Mouse (Mus musculus): Measurements from ENCODE around the gene Vps45. TPM values are rescaled to one million over a fixed set of nuclear protein-coding genes. Genes with fewer than 3 reads are reported as not detected.

The Vps45 gene
- polyA plus RNA-seq, 1 experiment: not detected

GRCm38 (mm10) chr3:96036796-96037195, 21.5 kb downstream of the Vps45 start:
- peaks cover 2% of the 10 kb centered on the region for H3K4me1 ChIP-seq (ENCODE audit: control insufficient read depth, insufficient read depth, low read length)
- no peak overlapping the region for H3K4me3 ChIP-seq (ENCODE audit: insufficient read depth, low read depth, low read length)
- no peak overlapping the region for H3K27ac ChIP-seq (ENCODE audit: insufficient read depth, low read depth, low read length)
- TF ChIP-seq CTCF (IDR thresholded peaks at IDR 0.05; ENCODE audit: insufficient read depth, low read depth, low read length) (no peak), POLR2A (IDR thresholded peaks at IDR 0.05; ENCODE audit: insufficient read depth, low read depth, low read length) (no peak)
- 92% methylated on average over 6 of the region's 6 CpGs for WGBS

- TF ChIP-seq CTCF (IDR thresholded peaks at IDR 0.05; ENCODE audit: insufficient read depth, low read depth, low read length) (no peak), POLR2A (IDR thresholded peaks at IDR 0.05; ENCODE audit: insufficient read depth, low read depth, low read length) (no peak)
- 79% methylated on average over 4 of the region's 4 CpGs for WGBS
- Histone ChIP-seq H3K4me1 (ENCODE audit: control insufficient read depth, insufficient read depth, low read length) (peaks cover 2% of the 10 kb centered on the region; the same call in 1 of the 2 replicates), H3K27ac (ENCODE audit: insufficient read depth, low read depth, low read length) (no peak overlapping the region), H3K4me3 (ENCODE audit: insufficient read depth, low read depth, low read length) (no peak overlapping the region)
Measured at GRCm38 (mm10) chr3:96033046-96033445, 25.2 kb downstream of the Vps45 start.

- TF ChIP-seq CTCF (IDR thresholded peaks at IDR 0.05; ENCODE audit: insufficient read depth, low read depth, low read length) (no peak), POLR2A (IDR thresholded peaks at IDR 0.05; ENCODE audit: insufficient read depth, low read depth, low read length) (no peak)
- peaks cover 2% of the 10 kb centered on the region; the same call in 1 of the 2 replicates for H3K4me1 ChIP-seq (ENCODE audit: control insufficient read depth, insufficient read depth, low read length)
- WGBS: 93% methylated on average over 6 of the region's 6 CpGs
Measured at GRCm38 (mm10) chr3:96032652-96033017, 25.6 kb downstream of the Vps45 start.

GRCm38 (mm10) chr3:96031991-96032651, 26.1 kb downstream of the Vps45 start:
- H3K4me1 ChIP-seq (ENCODE audit: control insufficient read depth, insufficient read depth, low read length): peaks cover 2% of the 10 kb centered on the region; the same call in 1 of the 2 replicates
- 78% methylated on average over 6 of the region's 6 CpGs for WGBS
- H3K4me3 ChIP-seq (ENCODE audit: insufficient read depth, low read depth, low read length): no peak overlapping the region
- H3K27ac ChIP-seq (ENCODE audit: insufficient read depth, low read depth, low read length): no peak overlapping the region
- no peak for TF ChIP-seq CTCF (IDR thresholded peaks at IDR 0.05; ENCODE audit: insufficient read depth, low read depth, low read length)
- TF ChIP-seq POLR2A (IDR thresholded peaks at IDR 0.05; ENCODE audit: insufficient read depth, low read depth, low read length): no peak

More at GRCm38 (mm10) chr3:96032652-96033017, 25.6 kb downstream of the Vps45 start:
- Histone ChIP-seq H3K4me3 (ENCODE audit: insufficient read depth, low read depth, low read length) (no peak overlapping the region), H3K27ac (ENCODE audit: insufficient read depth, low read depth, low read length) (no peak overlapping the region)

- WGBS: 88% methylated on average over 11 of the region's 11 CpGs
- Histone ChIP-seq H3K4me3 (ENCODE audit: insufficient read depth, low read depth, low read length) (no peak overlapping the region), H3K4me1 (ENCODE audit: control insufficient read depth, insufficient read depth, low read length) (peaks cover 2% of the 10 kb centered on the region; the same call in 1 of the 2 replicates), H3K27ac (ENCODE audit: insufficient read depth, low read depth, low read length) (no peak overlapping the region)
- TF ChIP-seq CTCF (IDR thresholded peaks at IDR 0.05; ENCODE audit: insufficient read depth, low read depth, low read length) (no peak), POLR2A (IDR thresholded peaks at IDR 0.05; ENCODE audit: insufficient read depth, low read depth, low read length) (no peak)
Measured at GRCm38 (mm10) chr3:96029766-96030165, 28.5 kb downstream of the Vps45 start.

- Histone ChIP-seq H3K4me1 (ENCODE audit: control insufficient read depth, insufficient read depth, low read length) (peaks cover 2% of the 10 kb centered on the region; the same call in 1 of the 2 replicates), H3K27ac (ENCODE audit: insufficient read depth, low read depth, low read length) (no peak overlapping the region), H3K4me3 (ENCODE audit: insufficient read depth, low read depth, low read length) (no peak overlapping the region)
- TF ChIP-seq POLR2A (IDR thresholded peaks at IDR 0.05; ENCODE audit: insufficient read depth, low read depth, low read length) (no peak), CTCF (IDR thresholded peaks at IDR 0.05; ENCODE audit: insufficient read depth, low read depth, low read length) (no peak)
- 84% methylated on average over 3 of the region's 3 CpGs for WGBS
Measured at GRCm38 (mm10) chr3:96029336-96029735, 28.9 kb downstream of the Vps45 start.

GRCm38 (mm10) chr3:96027875-96028274, 30.4 kb downstream of the Vps45 start:
- Histone ChIP-seq H3K4me1 (ENCODE audit: control insufficient read depth, insufficient read depth, low read length) (peaks cover 2% of the 10 kb centered on the region; the same call in 1 of the 2 replicates), H3K4me3 (ENCODE audit: insufficient read depth, low read depth, low read length) (no peak overlapping the region), H3K27ac (ENCODE audit: insufficient read depth, low read depth, low read length) (peak overlapping the region; percentile 14; the same call in 1 of the 2 replicates)
- TF ChIP-seq POLR2A (IDR thresholded peaks at IDR 0.05; ENCODE audit: insufficient read depth, low read depth, low read length) (no peak), CTCF (IDR thresholded peaks at IDR 0.05; ENCODE audit: insufficient read depth, low read depth, low read length) (no peak)
- 39% methylated on average over 1 of the region's 1 CpGs for WGBS

GRCm38 (mm10) chr3:96027145-96027544, 31.1 kb downstream of the Vps45 start:
- Histone ChIP-seq H3K27ac (ENCODE audit: insufficient read depth, low read depth, low read length) (no peak overlapping the region), H3K4me3 (ENCODE audit: insufficient read depth, low read depth, low read length) (no peak overlapping the region), H3K4me1 (ENCODE audit: control insufficient read depth, insufficient read depth, low read length) (peaks cover 2% of the 10 kb centered on the region; the same call in 1 of the 2 replicates)
- WGBS: 85% methylated on average over 1 of the region's 1 CpGs
- no peak for TF ChIP-seq POLR2A (IDR thresholded peaks at IDR 0.05; ENCODE audit: insufficient read depth, low read depth, low read length)

- Histone ChIP-seq H3K4me1 (ENCODE audit: control insufficient read depth, insufficient read depth, low read length) (no peaks in the 10 kb centered on the region), H3K4me3 (ENCODE audit: insufficient read depth, low read depth, low read length) (no peak overlapping the region), H3K27ac (ENCODE audit: insufficient read depth, low read depth, low read length) (no peak overlapping the region)
- TF ChIP-seq POLR2A (IDR thresholded peaks at IDR 0.05; ENCODE audit: insufficient read depth, low read depth, low read length) (no peak), CTCF (IDR thresholded peaks at IDR 0.05; ENCODE audit: insufficient read depth, low read depth, low read length) (no peak)
- WGBS: 80% methylated on average over 5 of the region's 5 CpGs
Measured at GRCm38 (mm10) chr3:96021421-96022128, 36.7 kb downstream of the Vps45 start.
